Mouse (Mus musculus) heart, postnatal 10 days (tissue): ENCODE measurements around the gene Clasp1. TPM values are rescaled to one million over a fixed set of nuclear protein-coding genes. Genes with fewer than 3 reads are reported as not detected.
A peak's percentile ranks its signal among the peaks of the same experiment; 100 is the strongest.

Source experiments
- DNase-seq, 2 experiments: peaks; one replicate each; pipeline ENCODE4 v3.0.0; 2021
- intact Hi-C: fragments of 180-260 bp; cut with DNase I; formaldehyde crosslinking; loops from one replicate; pipeline ENCODE4 v1.15.1; 2025
- total RNA-seq, 2 experiments: library from RNA; stranded (reverse); gene quantifications; 2 replicates each; pipeline ENCODE4 v1.2.3; 2021

Clasp1 gene
- total RNA-seq, 2 experiments from 2014 or later, result 341 to 384 TPM

GRCm38 (mm10) chr1:118446006-118446405 is 57.1 kb downstream of the Clasp1 start:
- intact Hi-C loops, result no loop called here
- no peak for DNase-seq

GRCm38 (mm10) chr1:118447131-118447530 is 58.3 kb downstream of the Clasp1 start:
- DNase-seq, result no peak
- intact Hi-C loops, result no loop called here

- DNase-seq, result no peak
- intact Hi-C loops, result no loop called here
Measured at GRCm38 (mm10) chr1:118448214-118448613, 59.4 kb downstream of the Clasp1 start.

GRCm38 (mm10) chr1:118450891-118451450 is 62.1 kb downstream of the Clasp1 start:
- DNase-seq, result no peak
- intact Hi-C loops, result no loop called here

- no peak for DNase-seq
- intact Hi-C loops, result no loop called here
Measured at GRCm38 (mm10) chr1:118453577-118453976, 64.7 kb downstream of the Clasp1 start.

- no peak for DNase-seq
- intact Hi-C loops, result no loop called here
Measured at GRCm38 (mm10) chr1:118454817-118455216, 66.0 kb downstream of the Clasp1 start.

GRCm38 (mm10) chr1:118457256-118457882 is 68.5 kb downstream of the Clasp1 start:
- intact Hi-C loops, result no loop called here
- DNase-seq, result peak; percentile 47 to 58

GRCm38 (mm10) chr1:118457883-118458259 is 69.0 kb downstream of the Clasp1 start:
- no peak for DNase-seq
- intact Hi-C loops, result loop anchor here (2.0 kb wide), 1 partner anchor 119 kb away; no protein-coding TSS in a partner anchor

GRCm38 (mm10) chr1:118458279-118458678 is 69.4 kb downstream of the Clasp1 start:
- no peak for DNase-seq
- intact Hi-C loops, result loop anchor here (2.0 kb wide), 1 partner anchor 119 kb away; no protein-coding TSS in a partner anchor

GRCm38 (mm10) chr1:118458963-118459920 is 70.4 kb downstream of the Clasp1 start:
- intact Hi-C loops, result loop anchor here (1.0 to 2.0 kb wide), 2 partner anchors 71 to 120 kb away; no protein-coding TSS in a partner anchor
- peak; percentile 93 for DNase-seq

GRCm38 (mm10) chr1:118460716-118461115 is 71.9 kb downstream of the Clasp1 start:
- intact Hi-C loops, result loop anchor here (1.0 kb wide), 1 partner anchor 139 kb away; the partner anchor contains the start of gene Nifk
- DNase-seq, result no peak

- intact Hi-C loops, result no loop called here
- no peak for DNase-seq
Measured at GRCm38 (mm10) chr1:118466041-118466440, 77.2 kb downstream of the Clasp1 start.

GRCm38 (mm10) chr1:118472386-118472785 is 83.5 kb downstream of the Clasp1 start:
- intact Hi-C loops, result no loop called here
- peak in 1 of 2 experiments; percentile 35 for DNase-seq

- DNase-seq, result peak; percentile 66 to 68
- intact Hi-C loops, result loop anchor here (1.0 to 5.0 kb wide), 2 partner anchors 142 to 155 kb away; partner anchors contain the start of gene Nifk
Measured at GRCm38 (mm10) chr1:118476919-118477318, 88.1 kb downstream of the Clasp1 start.

GRCm38 (mm10) chr1:118479246-118479645 is 90.4 kb downstream of the Clasp1 start:
- peak; percentile 79 to 86 for DNase-seq

GRCm38 (mm10) chr1:118480484-118481364 is 91.9 kb downstream of the Clasp1 start:
- DNase-seq, result no peak
- intact Hi-C loops, result no loop called here

More at GRCm38 (mm10) chr1:118479246-118479645, 90.4 kb downstream of the Clasp1 start:
- intact Hi-C loops, result loop anchor here (5.0 kb wide), 1 partner anchor 157 kb away; the partner anchor contains the start of gene Nifk

- intact Hi-C loops, result no loop called here
- DNase-seq, result peak; percentile 68 to 73
Measured at GRCm38 (mm10) chr1:118481365-118481702, 92.5 kb downstream of the Clasp1 start.

- intact Hi-C loops, result no loop called here
- DNase-seq, result peak; percentile 72 to 79
Measured at GRCm38 (mm10) chr1:118481703-118482102, 92.8 kb downstream of the Clasp1 start.

- intact Hi-C loops, result no loop called here
- peak; percentile 70 for DNase-seq
Measured at GRCm38 (mm10) chr1:118482285-118483019, 93.6 kb downstream of the Clasp1 start.
